Mouse (Mus musculus) liver, embryonic 14.5 days (tissue): ENCODE measurements around the gene Gyg.

ENCODE experiments used
- CTCF ChIP-seq: IDR thresholded peaks from 2 replicates; pipeline ENCODE4 v1.5.1; 2016; ENCODE audit warnings: antibody characterized with exemption, low read depth, control low read depth
- EP300 ChIP-seq: IDR thresholded peaks from 2 replicates; pipeline ENCODE4 v1.6.1; 2016; ENCODE audit warnings: antibody characterized with exemption, low read depth

- TF ChIP-seq CTCF, result no peak
- no peak for TF ChIP-seq EP300
Observed at GRCm38 (mm10) chr3:20104776-20105175, 50.3 kb downstream of the Gyg start.
